Mouse (Mus musculus) ES-E14 (cell line): ENCODE measurements around the gene Mbnl1.
A peak's percentile ranks its signal among the peaks of the same experiment; 100 is the strongest.

Experiments used
- CHD2 ChIP-seq: IDR thresholded peaks from 2 replicates; pipeline ENCODE4 v1.6.1; 2014; ENCODE audit warnings: mild to moderate bottlenecking, low read depth, low read length, inconsistent platforms
- HCFC1 ChIP-seq: IDR thresholded peaks from 2 replicates; pipeline ENCODE4 v1.6.1; 2012; ENCODE audit warnings: low read length, inconsistent platforms, borderline replicate concordance; ENCODE audit not compliant: insufficient read depth
- MAFK ChIP-seq: IDR thresholded peaks from 2 replicates; pipeline ENCODE4 v1.6.1; 2014; ENCODE audit warnings: mild to moderate bottlenecking, low read depth, low read length, inconsistent platforms; ENCODE audit not compliant: insufficient read depth
- ZC3H11A ChIP-seq: IDR thresholded peaks from 2 replicates; pipeline ENCODE4 v1.6.1; 2012; ENCODE audit warnings: low read depth, mild to moderate bottlenecking, inconsistent platforms, low read length, borderline replicate concordance
- ZNF384 ChIP-seq: IDR thresholded peaks from 2 replicates; pipeline ENCODE4 v1.6.1; 2012; ENCODE audit warnings: low read depth, low read length, inconsistent platforms

GRCm38 (mm10) chr3:60570491-60571022 lies 97.9 kb downstream of the Mbnl1 start:
- TF ChIP-seq ZNF384: no peak
- TF ChIP-seq MAFK: peak; percentile 57; the same call in 1 of the 2 replicates
- no peak for TF ChIP-seq ZC3H11A
- no peak for TF ChIP-seq CHD2
- TF ChIP-seq HCFC1: no peak
